Mouse (Mus musculus) WW6 (cell line): ENCODE measurements around the gene Brd2.
"Not testable (repeated sequence)": the region's sequence is repeated elsewhere in the genome, so short reads cannot be mapped to it uniquely, and the experiment has no call there.

Experiments used
- DNase-seq: peaks from one replicate; pipeline ENCODE4 v3.0.0-alpha.2; 2013; ENCODE audit warnings: low read depth, low spot score

Gene Brd2

GRCm38 (mm10) chr17:34122188-34122984, at the start of gene Brd2:
Brd2 (minus strand) TSS chr17:34122634.
- peak; percentile 92 for DNase-seq

GRCm38 (mm10) chr17:34170877-34171498, 48.6 kb upstream of the Brd2 start:
- no peak for DNase-seq

GRCm38 (mm10) chr17:34170487-34170876, 48.0 kb upstream of the Brd2 start:
- no peak for DNase-seq

- DNase-seq = no peak
Observed at GRCm38 (mm10) chr17:34169279-34169678, 46.8 kb upstream of the Brd2 start.

- no peak for DNase-seq
Observed at GRCm38 (mm10) chr17:34165033-34165730, 42.7 kb upstream of the Brd2 start.

- no peak for DNase-seq
Observed at GRCm38 (mm10) chr17:34164202-34164895, 41.9 kb upstream of the Brd2 start.

GRCm38 (mm10) chr17:34155534-34155933, 33.1 kb upstream of the Brd2 start:
- DNase-seq = no peak

GRCm38 (mm10) chr17:34152923-34153322, 30.5 kb upstream of the Brd2 start, which contains the start of gene H2-DMb1:
H2-DMb1 (plus strand) TSS chr17:34153072.
- no peak for DNase-seq

- DNase-seq = no peak
Observed at GRCm38 (mm10) chr17:34144960-34145371, 22.5 kb upstream of the Brd2 start.

GRCm38 (mm10) chr17:34144221-34144620, 21.8 kb upstream of the Brd2 start:
- DNase-seq = not testable (repeated sequence)

- no peak for DNase-seq
Observed at GRCm38 (mm10) chr17:34143461-34143860, 21.0 kb upstream of the Brd2 start.

GRCm38 (mm10) chr17:34143033-34143432, 20.6 kb upstream of the Brd2 start, which contains the start of gene H2-DMb2:
H2-DMb2 (plus strand) TSS chr17:34143307.
- no peak for DNase-seq

- DNase-seq = no peak
Observed at GRCm38 (mm10) chr17:34142456-34143010, 20.1 kb upstream of the Brd2 start.

- DNase-seq = no peak
Observed at GRCm38 (mm10) chr17:34141448-34141847, 19.0 kb upstream of the Brd2 start.

GRCm38 (mm10) chr17:34140240-34140639, 17.8 kb upstream of the Brd2 start:
- no peak for DNase-seq

GRCm38 (mm10) chr17:34139416-34139815, 17.0 kb upstream of the Brd2 start:
- DNase-seq = no peak

- no peak for DNase-seq
Observed at GRCm38 (mm10) chr17:34138655-34139054, 16.2 kb upstream of the Brd2 start.

- no peak for DNase-seq
Observed at GRCm38 (mm10) chr17:34137601-34138000, 15.2 kb upstream of the Brd2 start.

- DNase-seq = peak; percentile 92
Observed at GRCm38 (mm10) chr17:34135297-34136224, 13.1 kb upstream of the Brd2 start.

GRCm38 (mm10) chr17:34134451-34134850, 12.0 kb upstream of the Brd2 start:
- no peak for DNase-seq
